Mouse (Mus musculus) lung, adult 2 months (tissue): ENCODE data around the gene Fam204a.

ENCODE experiments used
- CTCF ChIP-seq: fragments of 200-500 bp; IDR thresholded peaks from 2 replicates; pipeline ENCODE4 v1.5.1; 2011; ENCODE audit warnings: mild to moderate bottlenecking, low read length, control low read depth; ENCODE audit not compliant: insufficient read depth
- POLR2A ChIP-seq: fragments of 200-500 bp; IDR thresholded peaks from 2 replicates; pipeline ENCODE4 v1.6.1; 2011; ENCODE audit warnings: low read depth, mild to moderate bottlenecking, control low read depth, low read length, borderline replicate concordance; ENCODE audit errors: extremely low read depth

GRCm38 (mm10) chr19:60219395-60219794 lies 7.1 kb downstream of the Fam204a start:
- TF ChIP-seq CTCF (no peak), POLR2A (no peak)
